ENCODE assay signal across 27 mouse cellular contexts in genomic region chr4:139705986-139706385, GRCm38 (mm10). TPM values are rescaled to one million over a fixed set of nuclear protein-coding genes. Genes with fewer than 3 reads are reported as not detected.
"Had no signal": no experiment of that assay in that cellular context is flagged by ENCODE, and none has a peak within 500 bp of the region (broad histone marks: within the 10 kb centered on the region; RNA-seq: fewer than 3 reads in every experiment).

No protein-coding gene starts in this region.

- DNase-seq: gastrocnemius, adult 2 months; gastrocnemius, postnatal 10 days; gastrocnemius, postnatal 25 days; heart, adult 18-20 months; heart, postnatal 10 days; heart, postnatal 4 days; kidney, adult 18-20 months; kidney, adult 9 months; kidney, postnatal 10 days; kidney, postnatal 4 days; liver had no signal

- H3K4me2 ChIP-seq: heart, embryonic 12.5 days; hindbrain, embryonic 12.5 days; hindbrain, embryonic 14.5 days; intestine, embryonic 15.5 days; kidney, embryonic 15.5 days; limb, embryonic 12.5 days had no signal

- H3K9me3 ChIP-seq: heart, embryonic 10.5 days; heart, embryonic 12.5 days; hindbrain, embryonic 12.5 days; intestine, embryonic 15.5 days; kidney, embryonic 15.5 days; limb, embryonic 10.5 days had no signal

- H3K4me1 ChIP-seq: heart, embryonic 10.5 days; heart, embryonic 12.5 days; intestine, embryonic 15.5 days had no signal

- ATAC-seq: hindbrain, embryonic 16.5 days; inflammation-experienced regulatory T-cells, adult 6 months; intestine, embryonic 15.5 days; intestine, postnatal 0 days had no signal

- H3K36me3 ChIP-seq: heart, embryonic 10.5 days; heart, embryonic 12.5 days; hindbrain, embryonic 10.5 days; hindbrain, embryonic 12.5 days; intestine, embryonic 15.5 days; kidney, embryonic 15.5 days; limb, embryonic 10.5 days; limb, embryonic 12.5 days had no signal

- H3K9ac ChIP-seq: heart, embryonic 12.5 days; hindbrain, embryonic 12.5 days; hindbrain, embryonic 14.5 days; intestine, embryonic 15.5 days; kidney, embryonic 15.5 days; limb, embryonic 12.5 days had no signal

- H3K4me3 ChIP-seq: gastrocnemius, adult 2 months; heart, embryonic 10.5 days; heart, embryonic 12.5 days; hindbrain, embryonic 10.5 days; hindbrain, embryonic 12.5 days; intestine, embryonic 15.5 days; kidney, embryonic 15.5 days; layer of hippocampus, adult 2 months; left cerebral cortex, adult 2 months; limb, embryonic 10.5 days; limb, embryonic 12.5 days had no signal

- H3K27ac ChIP-seq: gastrocnemius, adult 2 months; heart, embryonic 10.5 days; hindbrain, embryonic 10.5 days; hindbrain, embryonic 12.5 days; hindbrain, embryonic 14.5 days; intestine, embryonic 15.5 days; layer of hippocampus, adult 2 months; left cerebral cortex, adult 2 months; limb, embryonic 10.5 days; limb, embryonic 12.5 days had no signal

RNA-seq across cellular contexts. Expression of gene Tas1r2, which starts 52.6 kb away (rescaled TPM):
- polyA plus RNA-seq: heart, embryonic 10.5 days; heart, embryonic 14.5 days; heart, embryonic 16.5 days; hindbrain, embryonic 10.5 days; hindbrain, embryonic 12.5 days; hindbrain, embryonic 14.5 days; hindbrain, embryonic 16.5 days; inflammation-experienced regulatory T-cells, adult 6 months; intestine, embryonic 15.5 days; intestine, postnatal 0 days; kidney, embryonic 15.5 days; limb, embryonic 10.5 days; limb, embryonic 12.5 days had no signal
